Mouse (Mus musculus) central nervous system, embryonic 14 days (tissue): ENCODE measurements around the gene Agfg1. TPM values are rescaled to one million over a fixed set of nuclear protein-coding genes. Genes with fewer than 3 reads are reported as not detected.

ENCODE experiments used
- polyA plus RNA-seq: library from polyadenylated mRNA; depleted of rRNA; stranded (reverse); fragments of >200 nt; gene quantifications from 2 replicates; pipeline ENCODE4 v1.2.3, GENCODE M21; 2012; rRNA removed

The Agfg1 gene
- 49.3 and 52.7 TPM in 2 replicates for polyA plus RNA-seq

GRCm38 (mm10) chr1:82839296-82839613, at the start of gene Agfg1:
Gene Agfg1, plus strand, starts transcription at chr1:82839483.

GRCm38 (mm10) chr1:82913025-82913424, 73.7 kb downstream of the Agfg1 start, which contains the start of gene A030005L19Rik:
Gene A030005L19Rik, plus strand, starts transcription at chr1:82913325.

GRCm38 (mm10) chr1:82924650-82925049, 85.4 kb downstream of the Agfg1 start, which contains the start of gene A030014E15Rik:
Gene A030014E15Rik, plus strand, starts transcription at chr1:82924917.

DNA sequence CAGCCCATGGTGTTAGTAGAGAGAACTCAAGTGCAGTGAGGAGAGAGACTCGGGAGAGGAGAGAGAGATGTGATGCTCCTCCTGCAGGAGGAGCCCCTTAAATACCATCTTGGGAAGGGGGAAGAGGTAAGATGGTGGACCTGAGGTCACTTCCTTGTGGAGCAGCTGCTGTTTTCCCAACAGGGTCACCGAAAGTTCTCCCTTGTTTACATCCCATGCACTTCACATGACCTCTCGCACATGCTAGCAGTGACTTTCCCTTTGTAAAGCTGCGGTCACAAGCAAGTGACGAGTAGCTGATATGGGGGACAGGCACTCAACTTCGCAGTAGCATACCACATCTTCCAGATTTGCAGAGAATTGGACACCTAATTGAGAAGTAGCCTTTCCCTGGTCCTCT, 92.0 kb downstream of the Agfg1 start, which contains the start of gene Gm6217:
Gm6217 (minus strand) TSS at position 74 of the 400 bp plus-strand sequence.

DNA sequence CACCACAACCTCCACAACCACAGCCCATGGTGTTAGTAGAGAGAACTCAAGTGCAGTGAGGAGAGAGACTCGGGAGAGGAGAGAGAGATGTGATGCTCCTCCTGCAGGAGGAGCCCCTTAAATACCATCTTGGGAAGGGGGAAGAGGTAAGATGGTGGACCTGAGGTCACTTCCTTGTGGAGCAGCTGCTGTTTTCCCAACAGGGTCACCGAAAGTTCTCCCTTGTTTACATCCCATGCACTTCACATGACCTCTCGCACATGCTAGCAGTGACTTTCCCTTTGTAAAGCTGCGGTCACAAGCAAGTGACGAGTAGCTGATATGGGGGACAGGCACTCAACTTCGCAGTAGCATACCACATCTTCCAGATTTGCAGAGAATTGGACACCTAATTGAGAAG, 104.0 kb downstream of the Agfg1 start, which contains the start of gene A030003K21Rik:
A030003K21Rik (minus strand) TSS at position 94 of the 400 bp plus-strand sequence.

Other genes with a start within 250 kb of the Agfg1 start
- gene Mff, start 114.6 kb upstream of the Agfg1 start, polyA plus RNA-seq = 276 and 286 TPM in 2 replicates
- gene Tm4sf20, start 71.0 kb upstream of the Agfg1 start, polyA plus RNA-seq = not detected in 2 replicates
- gene Gm47791, start 68.2 kb upstream of the Agfg1 start, polyA plus RNA-seq = not detected in 2 replicates
- 2.0 and 2.1 TPM in 2 replicates for gene A030005L19Rik, start 73.8 kb downstream of the Agfg1 start, polyA plus RNA-seq
- gene A030014E15Rik, start 85.4 kb downstream of the Agfg1 start, polyA plus RNA-seq = 0.16 and 0.23 TPM in 2 replicates
- not detected in 2 replicates for gene Gm6217, start 91.9 kb downstream of the Agfg1 start, polyA plus RNA-seq
- gene A030003K21Rik, start 103.9 kb downstream of the Agfg1 start, polyA plus RNA-seq = not detected in 2 replicates
- not detected in 2 replicates for gene Gm7544, start 116.5 kb downstream of the Agfg1 start, polyA plus RNA-seq
- gene Gm47955, start 120.8 kb downstream of the Agfg1 start, polyA plus RNA-seq = not detected in 2 replicates
- gene Gm47959, start 161.1 kb downstream of the Agfg1 start, polyA plus RNA-seq = not detected in 2 replicates
- 0.80 and 0.91 TPM in 2 replicates for gene Slc19a3, start 199.0 kb downstream of the Agfg1 start, polyA plus RNA-seq
- gene Krtap28-10, start 203.0 kb downstream of the Agfg1 start, polyA plus RNA-seq = not detected in 2 replicates
- 0.06 TPM in 1 of 2 replicates, not detected in the other for gene Gm47969, start 205.4 kb downstream of the Agfg1 start, polyA plus RNA-seq
- not detected in 2 replicates for gene A030005K14Rik, start 219.9 kb downstream of the Agfg1 start, polyA plus RNA-seq
- not detected in 2 replicates for gene Krtap28-13, start 221.4 kb downstream of the Agfg1 start, polyA plus RNA-seq